Mouse (Mus musculus) embryonic facial prominence, embryonic 14.5 days (tissue): ENCODE results near the gene Slc26a9. TPM values are rescaled to one million over a fixed set of nuclear protein-coding genes. Genes with fewer than 3 reads are reported as not detected.

Experiments used
- ATAC-seq: fragments of 200-750 bp; cut with Nextera tagmentation; 2 replicates; pipeline ENCODE4 v1.8.0; 2017; ENCODE audit warnings: low read depth, moderate number of reproducible peaks, moderate TSS enrichment
- DNase-seq: peaks from one replicate; pipeline ENCODE4 v3.0.0-alpha.2; 2015; ENCODE audit warnings: low spot score
- H3K27ac ChIP-seq: fragments of 300-500 bp; sonication (generic); replicated peaks from 2 replicates; pipeline ENCODE4 v1.5.1; 2014; ENCODE audit warnings: low read depth, mild to moderate bottlenecking, low read length, moderate library complexity
- H3K27me3 ChIP-seq: fragments of 300-500 bp; sonication (generic); replicated peaks from 2 replicates; pipeline ENCODE4 v1.6.1; 2014; ENCODE audit warnings: low read length; ENCODE audit not compliant: control insufficient read depth, insufficient read depth
- H3K36me3 ChIP-seq: fragments of 300-500 bp; sonication (generic); 2 replicates; pipeline ENCODE4 v1.6.1; 2014; ENCODE audit warnings: low read length, mixed read lengths; ENCODE audit not compliant: control insufficient read depth, insufficient read depth
- H3K4me1 ChIP-seq: fragments of 300-500 bp; sonication (generic); 2 replicates; pipeline ENCODE4 v1.6.1; 2014; ENCODE audit warnings: antibody characterized with exemption, low read length; ENCODE audit not compliant: control insufficient read depth, insufficient read depth
- H3K4me2 ChIP-seq: fragments of 300-500 bp; sonication (generic); 2 replicates; pipeline ENCODE4 v1.6.1; 2014; ENCODE audit warnings: low read depth, mild to moderate bottlenecking, low read length, moderate library complexity, mixed read lengths
- H3K4me3 ChIP-seq: fragments of 300-500 bp; sonication (generic); 2 replicates; pipeline ENCODE4 v1.5.1; 2014; ENCODE audit warnings: low read depth, mild to moderate bottlenecking, low read length
- H3K9ac ChIP-seq: fragments of 300-500 bp; sonication (generic); 2 replicates; pipeline ENCODE4 v1.6.1; 2014; ENCODE audit warnings: low read depth, mild to moderate bottlenecking, low read length, moderate library complexity, mixed read lengths
- H3K9me3 ChIP-seq: fragments of 300-500 bp; sonication (generic); 2 replicates; pipeline ENCODE4 v1.6.1; 2016; ENCODE audit warnings: low read length; ENCODE audit not compliant: control insufficient read depth
- WGBS: fragments of 180-500 bp; shearing (Covaris S2); extraction: QIAGEN DNeasy Blood & Tissue Kit; methylation state at CpG from one replicate; pipeline ENCODE4 v1.1.7; 2014; 5-methylcytosine and 5-hydroxymethylcytosine counted together
- polyA plus RNA-seq: library from polyadenylated mRNA; unstranded; fragments of >200 nt; fragmentation: Nextera tagmentation; extraction: Ambion mirVana; gene quantifications from 2 replicates; pipeline ENCODE4 v1.2.1, GENCODE M21; 2014

Gene Slc26a9
- polyA plus RNA-seq, 1 experiment from 2014 or later: 0.10 TPM

GRCm38 (mm10) chr1:131730639-131731437, 13.0 kb upstream of the Slc26a9 start:
- H3K4me3 ChIP-seq: no peak overlapping the region
- no peak overlapping the region for H3K9ac ChIP-seq
- no peak overlapping the region for H3K27ac ChIP-seq
- no peaks in the 10 kb centered on the region for H3K9me3 ChIP-seq
- 78% methylated on average over 12 of the region's 12 CpGs for WGBS
- DNase-seq (no peak), ATAC-seq (peak; percentile 74; the same call in 1 of the 2 replicates)
- no peaks in the 10 kb centered on the region for H3K4me1 ChIP-seq
- no peak overlapping the region for H3K4me2 ChIP-seq
- no peaks in the 10 kb centered on the region for H3K27me3 ChIP-seq
- no peaks in the 10 kb centered on the region for H3K36me3 ChIP-seq

- ATAC-seq: no peak; the same call in 1 of the 2 replicates
- 74% methylated on average over 13 of the region's 13 CpGs for WGBS
- no peak overlapping the region for H3K4me3 ChIP-seq
Observed at GRCm38 (mm10) chr1:131733474-131734180, 10.2 kb upstream of the Slc26a9 start.

GRCm38 (mm10) chr1:131734657-131735273, 9.1 kb upstream of the Slc26a9 start:
- no peak overlapping the region for H3K27ac ChIP-seq
- H3K4me3 ChIP-seq: no peak overlapping the region
- no peak for DNase-seq
- 88% methylated on average over 6 of the region's 6 CpGs for WGBS
- no peaks in the 10 kb centered on the region for H3K9me3 ChIP-seq
- H3K4me2 ChIP-seq: no peak overlapping the region
- H3K4me1 ChIP-seq: peaks cover 5% of the 10 kb centered on the region; the same call in 1 of the 2 replicates
- ATAC-seq: no peak
- no peaks in the 10 kb centered on the region for H3K27me3 ChIP-seq
- no peak overlapping the region for H3K9ac ChIP-seq
- no peaks in the 10 kb centered on the region for H3K36me3 ChIP-seq

More at GRCm38 (mm10) chr1:131733474-131734180, 10.2 kb upstream of the Slc26a9 start:
- Histone ChIP-seq H3K9me3 (no peaks in the 10 kb centered on the region), H3K4me2 (no peak overlapping the region), H3K9ac (no peak overlapping the region), H3K27ac (no peak overlapping the region), H3K27me3 (no peaks in the 10 kb centered on the region), H3K4me1 (peaks cover 5% of the 10 kb centered on the region; the same call in 1 of the 2 replicates), H3K36me3 (no peaks in the 10 kb centered on the region)
- DNase-seq: no peak

- no peaks in the 10 kb centered on the region for H3K27me3 ChIP-seq
- no peak overlapping the region for H3K27ac ChIP-seq
- H3K36me3 ChIP-seq: no peaks in the 10 kb centered on the region
- no peak overlapping the region for H3K4me2 ChIP-seq
- no peaks in the 10 kb centered on the region for H3K9me3 ChIP-seq
- H3K9ac ChIP-seq: no peak overlapping the region
- no peak for DNase-seq
- H3K4me3 ChIP-seq: no peak overlapping the region
- 89% methylated on average over 9 of the region's 9 CpGs for WGBS
- ATAC-seq: no peak
- H3K4me1 ChIP-seq: peaks cover 5% of the 10 kb centered on the region; the same call in 1 of the 2 replicates
Observed at GRCm38 (mm10) chr1:131736494-131736893, 7.3 kb upstream of the Slc26a9 start.

- DNase-seq: peak; percentile 86
- H3K27me3 ChIP-seq: no peaks in the 10 kb centered on the region
- H3K4me3 ChIP-seq: no peak overlapping the region
- no peaks in the 10 kb centered on the region for H3K36me3 ChIP-seq
- no peak overlapping the region for H3K27ac ChIP-seq
- H3K4me1 ChIP-seq: peaks cover 5% of the 10 kb centered on the region; the same call in 1 of the 2 replicates
- 56% methylated on average over 5 of the region's 5 CpGs for WGBS
- no peak overlapping the region for H3K9ac ChIP-seq
- no peaks in the 10 kb centered on the region for H3K9me3 ChIP-seq
- peak; percentile 76 for ATAC-seq
- no peak overlapping the region for H3K4me2 ChIP-seq
Observed at GRCm38 (mm10) chr1:131737269-131737668, 6.6 kb upstream of the Slc26a9 start.

GRCm38 (mm10) chr1:131738760-131739159, 5.1 kb upstream of the Slc26a9 start:
- Histone ChIP-seq H3K4me2 (no peak overlapping the region), H3K27me3 (no peaks in the 10 kb centered on the region), H3K36me3 (no peaks in the 10 kb centered on the region), H3K4me1 (peaks cover 5% of the 10 kb centered on the region; the same call in 1 of the 2 replicates), H3K9ac (no peak overlapping the region), H3K4me3 (no peak overlapping the region), H3K27ac (no peak overlapping the region), H3K9me3 (no peaks in the 10 kb centered on the region)
- no peak for ATAC-seq
- DNase-seq: no peak
- WGBS: 89% methylated on average over 1 of the region's 1 CpGs

GRCm38 (mm10) chr1:131739481-131740160, 4.2 kb upstream of the Slc26a9 start:
- Histone ChIP-seq H3K9me3 (no peaks in the 10 kb centered on the region), H3K4me3 (no peak overlapping the region), H3K27me3 (no peaks in the 10 kb centered on the region), H3K9ac (no peak overlapping the region), H3K4me2 (no peak overlapping the region), H3K36me3 (no peaks in the 10 kb centered on the region), H3K27ac (no peak overlapping the region), H3K4me1 (peaks cover 5% of the 10 kb centered on the region; the same call in 1 of the 2 replicates)
- ATAC-seq (no peak), DNase-seq (no peak)
- WGBS: 98% methylated on average over 9 of the region's 9 CpGs

- Histone ChIP-seq H3K4me3 (no peak overlapping the region), H3K27ac (no peak overlapping the region), H3K4me2 (no peak overlapping the region), H3K9me3 (no peaks in the 10 kb centered on the region), H3K9ac (no peak overlapping the region), H3K27me3 (no peaks in the 10 kb centered on the region), H3K36me3 (no peaks in the 10 kb centered on the region), H3K4me1 (no peaks in the 10 kb centered on the region)
- ATAC-seq: no peak
- no peak for DNase-seq
- 30% methylated on average over 5 of the region's 5 CpGs for WGBS
Observed at GRCm38 (mm10) chr1:131745391-131745790, 1.6 kb downstream of the Slc26a9 start.
